Mouse (Mus musculus): ENCODE data around the gene Gm49361. TPM values are rescaled to one million over a fixed set of nuclear protein-coding genes. Genes with fewer than 3 reads are reported as not detected.

Gene Gm49361
- total and polyA plus RNA-seq, 2 experiments from 2014 or later, result not detected

DNA sequence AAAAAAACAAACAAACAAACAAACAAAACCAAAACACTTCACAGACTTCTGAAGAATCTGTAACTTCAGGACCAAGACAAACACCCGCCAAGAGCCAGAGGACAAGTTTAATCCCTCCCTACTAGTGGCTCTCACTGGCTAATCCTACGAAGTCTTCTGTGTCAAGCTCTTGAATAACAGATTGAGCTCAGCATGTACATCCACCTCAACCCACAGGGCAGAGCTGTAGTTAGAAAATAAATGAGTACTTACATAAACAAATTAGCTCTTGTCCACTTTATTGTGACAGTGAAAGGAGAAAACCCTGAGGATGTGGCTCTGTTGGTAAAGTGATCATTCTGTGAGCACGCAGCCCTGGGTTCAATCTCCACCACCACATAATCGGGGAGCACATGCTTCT lies 124.2 kb downstream of the Gm49361 start:
- H3K4me1 ChIP-seq (ENCODE audit: control insufficient read depth, insufficient read depth), result no peaks in the 10 kb centered on the region
- DNase-seq (ENCODE audit: low spot score) (no peak), ATAC-seq (ENCODE audit: insufficient read depth, low read depth) (no peak)
- WGBS, result 78% methylated on average over 4 of the region's 4 CpGs
- TF ChIP-seq EP300 (IDR thresholded peaks at IDR 0.05; ENCODE audit: low read depth), result no peak
- no peak for TF ChIP-seq CTCF (IDR thresholded peaks at IDR 0.05; ENCODE audit: low read depth)
- H3K9me3 ChIP-seq (replicated peaks; ENCODE audit: control insufficient read depth, low read length), result no peaks in the 10 kb centered on the region
- H3K9ac ChIP-seq (replicated peaks; ENCODE audit: low read depth, low read length), result no peak overlapping the region
- H3K4me2 ChIP-seq (ENCODE audit: low read depth, low read length), result no peak overlapping the region
- no peak overlapping the region for H3K4me3 ChIP-seq (ENCODE audit: low read depth, low read length)
- peaks cover 14% of the 10 kb centered on the region for H3K36me3 ChIP-seq (replicated peaks; ENCODE audit: control insufficient read depth, insufficient read depth, low read length)
- no peaks in the 10 kb centered on the region for H3K27me3 ChIP-seq (ENCODE audit: control insufficient read depth, insufficient read depth, low read length)
- no peak overlapping the region for H3K27ac ChIP-seq (ENCODE audit: low read depth)

- H3K9me3 ChIP-seq (replicated peaks; ENCODE audit: control insufficient read depth, low read length), result no peaks in the 10 kb centered on the region
- ATAC-seq (ENCODE audit: insufficient read depth, low read depth), result no peak
- TF ChIP-seq CTCF (IDR thresholded peaks at IDR 0.05; ENCODE audit: low read depth) (no peak), EP300 (IDR thresholded peaks at IDR 0.05; ENCODE audit: low read depth) (no peak)
- 54% methylated on average over 4 of the region's 4 CpGs for WGBS
- H3K4me3 ChIP-seq (ENCODE audit: low read depth, low read length), result no peak overlapping the region
- no peak overlapping the region for H3K4me2 ChIP-seq (ENCODE audit: low read depth, low read length)
- no peaks in the 10 kb centered on the region for H3K4me1 ChIP-seq (ENCODE audit: control insufficient read depth, insufficient read depth)
- no peaks in the 10 kb centered on the region for H3K27me3 ChIP-seq (ENCODE audit: control insufficient read depth, insufficient read depth, low read length)
- H3K36me3 ChIP-seq (replicated peaks; ENCODE audit: control insufficient read depth, insufficient read depth, low read length), result peaks cover 11% of the 10 kb centered on the region
- no peak for DNase-seq (ENCODE audit: low spot score)
- no peak overlapping the region for H3K9ac ChIP-seq (replicated peaks; ENCODE audit: low read depth, low read length)
- H3K27ac ChIP-seq (ENCODE audit: low read depth), result no peak overlapping the region
Observed at GRCm38 (mm10) chr14:57620598-57621236, 125.2 kb downstream of the Gm49361 start.

GRCm38 (mm10) chr14:57619487-57619886 lies 126.4 kb downstream of the Gm49361 start:
- DNase-seq (ENCODE audit: low spot score), result peak; percentile 78
- Histone ChIP-seq H3K27me3 (ENCODE audit: control insufficient read depth, insufficient read depth, low read length) (no peaks in the 10 kb centered on the region), H3K4me1 (ENCODE audit: control insufficient read depth, insufficient read depth) (no peaks in the 10 kb centered on the region), H3K36me3 (replicated peaks; ENCODE audit: control insufficient read depth, insufficient read depth, low read length) (peaks cover 7% of the 10 kb centered on the region; the same call in 1 of the 2 replicates), H3K4me3 (ENCODE audit: low read depth, low read length) (no peak overlapping the region), H3K27ac (ENCODE audit: low read depth) (no peak overlapping the region), H3K9me3 (replicated peaks; ENCODE audit: control insufficient read depth, low read length) (no peaks in the 10 kb centered on the region), H3K4me2 (ENCODE audit: low read depth, low read length) (no peak overlapping the region), H3K9ac (replicated peaks; ENCODE audit: low read depth, low read length) (no peak overlapping the region)
- WGBS, result 42% methylated on average over 2 of the region's 2 CpGs
- TF ChIP-seq CTCF (IDR thresholded peaks at IDR 0.05; ENCODE audit: low read depth) (peak; percentile 84), EP300 (IDR thresholded peaks at IDR 0.05; ENCODE audit: low read depth) (no peak)
- peak; percentile 67; the same call in 1 of the 2 replicates for ATAC-seq (ENCODE audit: insufficient read depth, low read depth)

GRCm38 (mm10) chr14:57617675-57618074 lies 128.2 kb downstream of the Gm49361 start:
- Histone ChIP-seq H3K4me1 (ENCODE audit: control insufficient read depth, insufficient read depth) (no peaks in the 10 kb centered on the region), H3K27me3 (ENCODE audit: control insufficient read depth, insufficient read depth, low read length) (no peaks in the 10 kb centered on the region), H3K4me3 (ENCODE audit: low read depth, low read length) (no peak overlapping the region), H3K9me3 (replicated peaks; ENCODE audit: control insufficient read depth, low read length) (no peaks in the 10 kb centered on the region), H3K36me3 (replicated peaks; ENCODE audit: control insufficient read depth, insufficient read depth, low read length) (peaks cover 5% of the 10 kb centered on the region), H3K4me2 (ENCODE audit: low read depth, low read length) (no peak overlapping the region), H3K9ac (replicated peaks; ENCODE audit: low read depth, low read length) (no peak overlapping the region), H3K27ac (ENCODE audit: low read depth) (no peak overlapping the region)
- DNase-seq (ENCODE audit: low spot score), result no peak
- TF ChIP-seq CTCF (IDR thresholded peaks at IDR 0.05; ENCODE audit: low read depth) (no peak), EP300 (IDR thresholded peaks at IDR 0.05; ENCODE audit: low read depth) (no peak)
- whole genome bisulfite sequencing, result 94% methylated on average over 1 of the region's 1 CpGs
- no peak for ATAC-seq (ENCODE audit: insufficient read depth, low read depth)

DNA sequence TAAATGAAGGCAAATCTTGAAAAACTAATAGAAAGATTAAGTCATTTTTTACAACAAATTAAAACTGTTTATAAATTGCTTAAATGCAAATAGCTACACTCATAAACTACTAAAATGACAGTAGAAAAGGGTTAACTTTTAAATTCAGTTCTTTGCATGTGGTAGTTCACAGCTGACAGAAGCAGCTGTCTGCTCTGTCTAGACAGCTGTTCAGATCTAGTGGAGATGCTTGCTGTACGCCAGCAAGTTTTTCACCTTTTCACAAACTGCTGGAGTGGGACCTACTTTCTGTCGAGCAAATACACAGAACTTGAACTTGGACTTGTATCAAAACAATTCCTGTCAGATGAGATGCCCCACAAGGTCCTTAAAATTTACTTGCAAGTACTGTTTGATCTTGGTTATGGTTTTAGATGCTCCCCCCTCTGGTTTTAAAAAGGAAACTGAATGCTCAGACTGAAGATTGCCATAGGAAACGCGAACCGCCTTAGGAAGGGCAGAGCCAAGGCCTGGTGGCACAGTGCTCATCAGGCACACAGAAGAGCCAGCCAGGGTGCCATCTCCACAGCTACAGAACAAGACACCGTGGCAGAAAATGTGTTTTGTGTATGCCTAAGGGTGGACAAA lies 129.5 kb downstream of the Gm49361 start:
- ATAC-seq (ENCODE audit: insufficient read depth, low read depth) (no peak), DNase-seq (ENCODE audit: low spot score) (no peak)
- Histone ChIP-seq H3K4me2 (ENCODE audit: low read depth, low read length) (no peak overlapping the region), H3K4me1 (ENCODE audit: control insufficient read depth, insufficient read depth) (no peaks in the 10 kb centered on the region), H3K4me3 (ENCODE audit: low read depth, low read length) (no peak overlapping the region), H3K9ac (replicated peaks; ENCODE audit: low read depth, low read length) (no peak overlapping the region), H3K9me3 (replicated peaks; ENCODE audit: control insufficient read depth, low read length) (no peaks in the 10 kb centered on the region), H3K36me3 (replicated peaks; ENCODE audit: control insufficient read depth, insufficient read depth, low read length) (peaks cover 5% of the 10 kb centered on the region), H3K27ac (ENCODE audit: low read depth) (no peak overlapping the region), H3K27me3 (ENCODE audit: control insufficient read depth, insufficient read depth, low read length) (no peaks in the 10 kb centered on the region)
- WGBS, result 82% methylated on average over 6 of the region's 6 CpGs
- TF ChIP-seq EP300 (IDR thresholded peaks at IDR 0.05; ENCODE audit: low read depth), result no peak
- TF ChIP-seq CTCF (IDR thresholded peaks at IDR 0.05; ENCODE audit: low read depth), result no peak
